Mouse (Mus musculus): ENCODE measurements around the gene Thsd4. TPM values are rescaled to one million over a fixed set of nuclear protein-coding genes. Genes with fewer than 3 reads are reported as not detected.

Thsd4 gene
- polyA plus RNA-seq, 1 experiment from 2014 or later: 11.8 TPM

DNA sequence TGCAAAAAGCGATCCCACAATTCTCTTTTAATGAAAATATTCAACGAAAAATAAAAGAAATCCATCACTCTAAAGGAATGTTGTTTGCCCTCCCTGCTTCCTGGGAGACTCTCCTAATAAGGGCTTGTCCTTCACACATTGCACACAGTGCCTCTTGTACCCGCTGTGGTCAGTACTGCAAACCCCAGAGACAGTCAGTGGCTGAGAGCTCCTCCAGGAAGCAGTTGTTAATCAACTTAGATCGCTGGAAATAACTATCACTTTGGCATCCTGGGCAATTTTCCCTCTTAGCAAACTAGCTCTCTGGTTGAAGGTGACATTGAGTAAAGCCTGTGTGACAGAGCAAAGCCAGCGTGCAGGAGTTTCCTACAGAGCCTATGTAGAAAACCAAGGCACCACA lies 5.2 kb upstream of the Thsd4 start:
- Histone ChIP-seq H3K4me3 (ENCODE audit: low read depth, low read length) (no peak overlapping the region), H3K36me3 (ENCODE audit: control insufficient read depth, insufficient read depth, low read length) (no peaks in the 10 kb centered on the region), H3K9me3 (ENCODE audit: control insufficient read depth, low read length) (no peaks in the 10 kb centered on the region), H3K9ac (ENCODE audit: low read length) (no peak overlapping the region), H3K27ac (replicated peaks; ENCODE audit: low read depth, low read length) (no peak overlapping the region), H3K27me3 (ENCODE audit: control insufficient read depth, insufficient read depth, low read length) (no peaks in the 10 kb centered on the region; the same call in 1 of the 2 replicates), H3K4me1 (ENCODE audit: control insufficient read depth, insufficient read depth, low read length) (no peaks in the 10 kb centered on the region), H3K4me2 (ENCODE audit: low read depth, severe bottlenecking) (no peak overlapping the region)
- WGBS: 69% methylated on average over 5 of the region's 5 CpGs
- no peak for ATAC-seq (ENCODE audit: insufficient number of reproducible peaks, low FRiP score, low TSS enrichment, low read depth)
- no peak for DNase-seq (ENCODE audit: low spot score)

DNA sequence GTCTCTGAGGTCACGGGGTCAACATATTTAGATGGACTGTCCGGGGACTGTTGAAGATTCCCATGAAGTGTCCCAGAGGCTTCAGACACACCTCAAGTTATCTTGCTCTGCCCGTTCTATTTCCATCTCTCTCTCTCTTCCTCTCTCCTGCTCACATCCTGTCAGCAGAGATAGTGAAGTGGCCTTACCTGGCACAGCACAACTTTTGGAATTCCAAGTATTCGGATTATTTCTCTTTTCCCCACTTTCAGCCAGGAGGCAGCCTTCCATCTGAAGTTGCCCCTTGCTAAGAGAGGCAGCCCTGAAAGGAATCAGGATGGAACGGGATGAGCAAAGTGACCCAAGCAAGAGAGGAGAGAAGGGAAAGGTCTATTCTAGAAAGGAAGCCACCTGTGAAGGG lies 4.3 kb upstream of the Thsd4 start:
- Histone ChIP-seq H3K9me3 (ENCODE audit: control insufficient read depth, low read length) (no peaks in the 10 kb centered on the region), H3K36me3 (ENCODE audit: control insufficient read depth, insufficient read depth, low read length) (no peaks in the 10 kb centered on the region), H3K4me2 (ENCODE audit: low read depth, severe bottlenecking) (no peak overlapping the region), H3K27me3 (ENCODE audit: control insufficient read depth, insufficient read depth, low read length) (peaks cover 2% of the 10 kb centered on the region), H3K4me1 (ENCODE audit: control insufficient read depth, insufficient read depth, low read length) (peaks cover 1% of the 10 kb centered on the region; the same call in 1 of the 2 replicates), H3K4me3 (ENCODE audit: low read depth, low read length) (no peak overlapping the region), H3K27ac (replicated peaks; ENCODE audit: low read depth, low read length) (no peak overlapping the region), H3K9ac (ENCODE audit: low read length) (no peak overlapping the region)
- DNase-seq (ENCODE audit: low spot score) (no peak), ATAC-seq (ENCODE audit: insufficient number of reproducible peaks, low FRiP score, low TSS enrichment, low read depth) (no peak)
- 53% methylated on average over 5 of the region's 5 CpGs for WGBS

- Histone ChIP-seq H3K36me3 (ENCODE audit: control insufficient read depth, insufficient read depth, low read length) (no peaks in the 10 kb centered on the region), H3K4me2 (ENCODE audit: low read depth, severe bottlenecking) (peak overlapping the region; percentile 86), H3K27ac (replicated peaks; ENCODE audit: low read depth, low read length) (no peak overlapping the region), H3K9me3 (ENCODE audit: control insufficient read depth, low read length) (no peaks in the 10 kb centered on the region), H3K27me3 (ENCODE audit: control insufficient read depth, insufficient read depth, low read length) (peaks cover 13% of the 10 kb centered on the region), H3K4me1 (ENCODE audit: control insufficient read depth, insufficient read depth, low read length) (peaks cover 26% of the 10 kb centered on the region), H3K4me3 (ENCODE audit: low read depth, low read length) (peak overlapping the region; percentile 45), H3K9ac (ENCODE audit: low read length) (no peak overlapping the region)
- ATAC-seq (ENCODE audit: insufficient number of reproducible peaks, low FRiP score, low TSS enrichment, low read depth) (no peak), DNase-seq (ENCODE audit: low spot score) (peak; percentile 35)
- 12% methylated on average over 5 of the region's 5 CpGs for WGBS
Measured at GRCm38 (mm10) chr9:60521143-60521542, 703 bp downstream of the Thsd4 start.

GRCm38 (mm10) chr9:60519601-60520000 lies 2.2 kb downstream of the Thsd4 start:
- no peaks in the 10 kb centered on the region for H3K9me3 ChIP-seq (ENCODE audit: control insufficient read depth, low read length)
- DNase-seq (ENCODE audit: low spot score): no peak
- peaks cover 13% of the 10 kb centered on the region for H3K27me3 ChIP-seq (ENCODE audit: control insufficient read depth, insufficient read depth, low read length)
- no peak overlapping the region for H3K4me3 ChIP-seq (ENCODE audit: low read depth, low read length)
- H3K4me1 ChIP-seq (ENCODE audit: control insufficient read depth, insufficient read depth, low read length): peaks cover 26% of the 10 kb centered on the region
- no peak for ATAC-seq (ENCODE audit: insufficient number of reproducible peaks, low FRiP score, low TSS enrichment, low read depth)
- 10% methylated on average over 3 of the region's 3 CpGs for WGBS
- no peak overlapping the region for H3K9ac ChIP-seq (ENCODE audit: low read length)
- no peak overlapping the region for H3K27ac ChIP-seq (replicated peaks; ENCODE audit: low read depth, low read length)
- H3K4me2 ChIP-seq (ENCODE audit: low read depth, severe bottlenecking): no peak overlapping the region
- H3K36me3 ChIP-seq (ENCODE audit: control insufficient read depth, insufficient read depth, low read length): no peaks in the 10 kb centered on the region

DNA sequence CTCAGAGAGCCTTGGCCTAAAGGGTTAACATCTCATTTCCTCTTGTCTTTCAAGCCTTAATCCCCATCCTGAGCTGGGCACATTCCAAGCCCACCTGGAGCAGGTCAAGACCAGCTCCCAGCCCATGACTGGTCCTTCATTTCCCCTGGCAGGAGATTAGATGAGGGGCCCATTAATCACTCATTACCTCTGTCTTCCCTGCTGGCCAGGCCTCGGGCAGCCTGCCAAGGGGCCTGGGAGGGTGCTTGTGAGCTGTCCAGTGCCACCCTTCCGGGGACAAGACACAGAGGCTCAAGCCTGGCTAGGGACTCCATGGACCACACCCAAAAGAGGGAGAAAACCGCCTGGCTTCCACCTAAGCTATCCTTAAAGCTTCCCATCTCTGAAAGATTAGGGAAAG lies 3.6 kb downstream of the Thsd4 start:
- Histone ChIP-seq H3K4me2 (ENCODE audit: low read depth, severe bottlenecking) (no peak overlapping the region), H3K27me3 (ENCODE audit: control insufficient read depth, insufficient read depth, low read length) (peaks cover 13% of the 10 kb centered on the region), H3K9ac (ENCODE audit: low read length) (no peak overlapping the region), H3K4me3 (ENCODE audit: low read depth, low read length) (no peak overlapping the region), H3K9me3 (ENCODE audit: control insufficient read depth, low read length) (no peaks in the 10 kb centered on the region), H3K36me3 (ENCODE audit: control insufficient read depth, insufficient read depth, low read length) (no peaks in the 10 kb centered on the region), H3K27ac (replicated peaks; ENCODE audit: low read depth, low read length) (no peak overlapping the region), H3K4me1 (ENCODE audit: control insufficient read depth, insufficient read depth, low read length) (peaks cover 33% of the 10 kb centered on the region)
- DNase-seq (ENCODE audit: low spot score) (no peak), ATAC-seq (ENCODE audit: insufficient number of reproducible peaks, low FRiP score, low TSS enrichment, low read depth) (no peak)
- WGBS: 15% methylated on average over 3 of the region's 3 CpGs

DNA sequence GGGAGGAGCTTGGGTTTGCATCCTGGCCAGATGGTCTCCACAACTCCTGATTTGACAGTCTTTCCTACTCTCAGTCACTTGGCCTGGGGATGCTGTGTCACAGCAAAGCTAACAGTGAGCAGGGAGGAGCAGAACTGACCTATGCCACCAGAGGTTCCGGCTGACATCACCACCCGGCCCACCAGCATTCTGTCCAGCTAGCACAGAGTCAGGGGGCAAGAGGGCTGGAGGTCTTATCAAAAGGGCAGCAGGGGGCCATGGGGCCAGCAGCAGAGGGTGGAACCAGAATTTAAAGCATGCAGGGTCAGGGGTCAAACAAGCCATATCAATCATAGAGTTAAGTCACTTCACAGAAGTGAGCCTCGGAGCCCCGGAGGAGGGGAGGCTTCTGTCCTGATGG lies 4.7 kb downstream of the Thsd4 start:
- Histone ChIP-seq H3K4me1 (ENCODE audit: control insufficient read depth, insufficient read depth, low read length) (peaks cover 37% of the 10 kb centered on the region), H3K36me3 (ENCODE audit: control insufficient read depth, insufficient read depth, low read length) (no peaks in the 10 kb centered on the region), H3K4me3 (ENCODE audit: low read depth, low read length) (no peak overlapping the region), H3K9ac (ENCODE audit: low read length) (no peak overlapping the region), H3K4me2 (ENCODE audit: low read depth, severe bottlenecking) (no peak overlapping the region), H3K27me3 (ENCODE audit: control insufficient read depth, insufficient read depth, low read length) (peaks cover 13% of the 10 kb centered on the region), H3K9me3 (ENCODE audit: control insufficient read depth, low read length) (no peaks in the 10 kb centered on the region), H3K27ac (replicated peaks; ENCODE audit: low read depth, low read length) (no peak overlapping the region)
- ATAC-seq (ENCODE audit: insufficient number of reproducible peaks, low FRiP score, low TSS enrichment, low read depth): no peak
- no peak for DNase-seq (ENCODE audit: low spot score)
- 8% methylated on average over 4 of the region's 4 CpGs for WGBS

GRCm38 (mm10) chr9:60516379-60516778 lies 5.5 kb downstream of the Thsd4 start:
- H3K4me3 ChIP-seq (ENCODE audit: low read depth, low read length): no peak overlapping the region
- H3K27ac ChIP-seq (replicated peaks; ENCODE audit: low read depth, low read length): no peak overlapping the region
- peaks cover 37% of the 10 kb centered on the region for H3K4me1 ChIP-seq (ENCODE audit: control insufficient read depth, insufficient read depth, low read length)
- no peak overlapping the region for H3K4me2 ChIP-seq (ENCODE audit: low read depth, severe bottlenecking)
- WGBS: 84% methylated on average over 4 of the region's 4 CpGs
- no peaks in the 10 kb centered on the region for H3K9me3 ChIP-seq (ENCODE audit: control insufficient read depth, low read length)
- no peak overlapping the region for H3K9ac ChIP-seq (ENCODE audit: low read length)
- H3K27me3 ChIP-seq (ENCODE audit: control insufficient read depth, insufficient read depth, low read length): peaks cover 12% of the 10 kb centered on the region
- DNase-seq (ENCODE audit: low spot score) (no peak), ATAC-seq (ENCODE audit: insufficient number of reproducible peaks, low FRiP score, low TSS enrichment, low read depth) (no peak)
- H3K36me3 ChIP-seq (ENCODE audit: control insufficient read depth, insufficient read depth, low read length): no peaks in the 10 kb centered on the region

DNA sequence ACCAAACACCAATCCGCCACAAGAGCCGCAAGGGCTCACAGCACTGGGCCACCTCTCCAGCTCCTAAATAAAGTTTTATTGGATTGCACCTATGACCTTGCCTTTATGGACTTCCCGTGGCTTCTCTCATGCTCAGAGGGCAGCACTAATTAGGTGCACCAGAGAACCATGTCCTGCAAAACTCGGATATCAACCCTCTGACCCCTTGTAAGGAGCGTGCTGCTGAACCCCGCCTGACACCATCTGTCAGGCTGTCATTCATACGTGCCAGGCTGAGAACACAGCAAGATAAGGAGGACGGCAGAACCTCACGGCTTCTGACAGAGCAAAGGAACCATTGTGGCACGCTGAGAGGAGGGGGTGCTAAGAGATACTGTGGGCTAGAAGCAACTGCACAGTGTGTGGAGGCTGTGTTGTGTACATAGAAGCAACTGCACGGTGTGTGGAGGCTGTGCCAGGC lies 8.5 kb downstream of the Thsd4 start:
- no peak overlapping the region for H3K4me3 ChIP-seq (ENCODE audit: low read depth, low read length)
- H3K36me3 ChIP-seq (ENCODE audit: control insufficient read depth, insufficient read depth, low read length): no peaks in the 10 kb centered on the region
- H3K27me3 ChIP-seq (ENCODE audit: control insufficient read depth, insufficient read depth, low read length): no peaks in the 10 kb centered on the region
- H3K9me3 ChIP-seq (ENCODE audit: control insufficient read depth, low read length): no peaks in the 10 kb centered on the region
- H3K4me1 ChIP-seq (ENCODE audit: control insufficient read depth, insufficient read depth, low read length): peaks cover 29% of the 10 kb centered on the region
- ATAC-seq (ENCODE audit: insufficient number of reproducible peaks, low FRiP score, low TSS enrichment, low read depth) (no peak), DNase-seq (ENCODE audit: low spot score) (no peak)
- no peak overlapping the region for H3K27ac ChIP-seq (replicated peaks; ENCODE audit: low read depth, low read length)
- H3K9ac ChIP-seq (ENCODE audit: low read length): no peak overlapping the region
- H3K4me2 ChIP-seq (ENCODE audit: low read depth, severe bottlenecking): no peak overlapping the region
- WGBS: 10% methylated on average over 11 of the region's 11 CpGs

- Histone ChIP-seq H3K27me3 (ENCODE audit: control insufficient read depth, insufficient read depth, low read length) (no peaks in the 10 kb centered on the region), H3K9ac (ENCODE audit: low read length) (no peak overlapping the region), H3K4me1 (ENCODE audit: control insufficient read depth, insufficient read depth, low read length) (peaks cover 19% of the 10 kb centered on the region), H3K36me3 (ENCODE audit: control insufficient read depth, insufficient read depth, low read length) (no peaks in the 10 kb centered on the region), H3K4me2 (ENCODE audit: low read depth, severe bottlenecking) (no peak overlapping the region), H3K4me3 (ENCODE audit: low read depth, low read length) (no peak overlapping the region), H3K27ac (replicated peaks; ENCODE audit: low read depth, low read length) (no peak overlapping the region; the same call in 1 of the 2 replicates), H3K9me3 (ENCODE audit: control insufficient read depth, low read length) (no peaks in the 10 kb centered on the region)
- ATAC-seq (ENCODE audit: insufficient number of reproducible peaks, low FRiP score, low TSS enrichment, low read depth): no peak
- 53% methylated on average over 6 of the region's 6 CpGs for WGBS
- DNase-seq (ENCODE audit: low spot score): no peak
Measured at GRCm38 (mm10) chr9:60510876-60511275, 11.0 kb downstream of the Thsd4 start.
